Mouse (Mus musculus): ENCODE measurements around the gene Ftsj3. TPM values are rescaled to one million over a fixed set of nuclear protein-coding genes. Genes with fewer than 3 reads are reported as not detected.
A peak's percentile ranks its signal among the peaks of the same experiment; 100 is the strongest.

Ftsj3 gene
- polyA plus RNA-seq, 1 experiment: 48.7 TPM

DNA sequence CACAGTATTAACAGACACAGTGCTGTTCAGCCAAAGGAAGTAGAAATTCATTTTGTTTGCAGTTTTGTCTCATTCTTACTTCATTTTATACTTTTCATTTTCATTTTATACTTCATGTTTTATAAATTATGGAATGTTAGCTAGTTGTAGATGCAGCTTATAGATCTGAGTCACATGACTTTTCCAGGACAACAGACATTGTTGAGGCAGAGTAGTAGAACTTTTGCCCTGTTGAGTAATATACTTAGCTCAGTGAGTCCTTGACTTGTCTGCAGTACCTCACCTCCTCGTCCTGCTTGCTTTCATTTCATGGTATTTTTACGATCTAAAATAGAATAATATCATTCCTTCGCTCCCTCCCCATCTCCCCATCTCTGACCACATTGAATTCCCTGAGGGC, 35.3 kb downstream of the Ftsj3 start:
- no peak overlapping the region for H3ac ChIP-seq (ENCODE audit: control insufficient read depth, insufficient read length, low read depth)
- TF ChIP-seq CTCF (IDR thresholded peaks at IDR 0.05; ENCODE audit: control insufficient read depth, insufficient read depth, insufficient read length) (no peak), FOSL1 (IDR thresholded peaks at IDR 0.05; ENCODE audit: insufficient read depth, low read length, poor library complexity, severe bottlenecking) (no peak), USF1 (IDR thresholded peaks at IDR 0.05; ENCODE audit: low read depth) (no peak), MYOG (IDR thresholded peaks at IDR 0.05; ENCODE audit: control insufficient read depth, extremely low read depth, insufficient read length) (no peak), MYOD1 (IDR thresholded peaks at IDR 0.05; ENCODE audit: control insufficient read depth, insufficient read length, low read depth) (no peak), MAX (IDR thresholded peaks at IDR 0.05) (no peak), CEBPB (IDR thresholded peaks at IDR 0.05; ENCODE audit: low read depth) (no peak)
- H3K4me3 ChIP-seq (ENCODE audit: insufficient read depth, poor library complexity, severe bottlenecking): no peak overlapping the region
- peaks cover 82% of the 10 kb centered on the region for H3K79me3 ChIP-seq (ENCODE audit: low read depth)
- no peaks in the 10 kb centered on the region for H3K27me3 ChIP-seq (ENCODE audit: control insufficient read depth, insufficient read depth, insufficient read length)
- H3K79me2 ChIP-seq (ENCODE audit: control insufficient read depth, insufficient read depth): peaks cover 97% of the 10 kb centered on the region
- peaks cover 22% of the 10 kb centered on the region for H3K36me3 ChIP-seq (ENCODE audit: control insufficient read depth, insufficient read depth)

DNA sequence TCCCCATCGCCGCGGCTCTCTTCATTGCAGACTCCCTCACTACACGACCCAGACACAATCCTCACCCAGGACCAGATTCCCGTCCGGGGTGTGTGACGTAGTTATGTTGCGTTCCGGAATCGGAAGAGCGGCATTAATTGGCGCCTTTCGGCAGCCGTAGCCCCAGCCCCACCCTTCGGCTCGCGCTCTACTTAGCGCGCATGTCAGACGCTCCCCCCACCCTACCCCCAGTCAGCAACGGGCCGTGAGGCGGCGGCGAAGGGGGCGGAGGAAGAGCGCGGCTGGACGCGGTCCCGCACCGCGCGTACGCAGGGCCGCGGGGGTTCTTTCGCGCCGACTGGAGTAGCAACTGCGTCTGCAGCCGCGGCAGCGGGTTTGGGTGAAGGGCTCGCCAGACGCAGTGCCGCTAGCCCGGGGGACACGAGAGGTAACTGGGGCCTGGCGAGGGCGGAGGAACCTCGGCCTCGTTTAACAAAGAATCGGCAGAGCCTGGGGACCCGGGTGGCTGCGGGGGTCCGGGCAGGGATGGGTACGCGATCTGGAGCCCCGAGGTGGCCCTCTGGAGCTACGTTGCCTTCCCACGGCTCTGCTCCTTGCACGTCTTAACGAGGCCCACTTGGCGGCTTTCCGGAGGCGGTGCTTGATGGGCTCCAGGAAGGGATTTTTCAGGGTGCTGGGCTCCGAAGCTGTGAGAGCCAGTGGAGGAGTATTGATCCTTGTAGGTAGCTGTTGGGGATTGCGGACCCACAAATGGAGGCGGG, 39.0 kb downstream of the Ftsj3 start, which contains the start of gene Ddx42:
TSS of gene Ddx42 (plus strand) at position 197 of the 761 bp plus-strand sequence.
- H3K4me3 ChIP-seq (ENCODE audit: insufficient read depth, poor library complexity, severe bottlenecking): peak within 1 kb of the TSS; percentile 99
- H3ac ChIP-seq (ENCODE audit: control insufficient read depth, insufficient read length, low read depth): peak within 1 kb of the TSS; percentile 94
- H3K79me2 ChIP-seq (ENCODE audit: control insufficient read depth, insufficient read depth): peaks cover 97% of the 10 kb centered on the region
- peaks cover 85% of the 10 kb centered on the region for H3K79me3 ChIP-seq (ENCODE audit: low read depth)
- no peaks in the 10 kb centered on the region for H3K27me3 ChIP-seq (ENCODE audit: control insufficient read depth, insufficient read depth, insufficient read length)
- TF ChIP-seq MAX (IDR thresholded peaks at IDR 0.05): no peak
- TF ChIP-seq FOSL1 (IDR thresholded peaks at IDR 0.05; ENCODE audit: insufficient read depth, low read length, poor library complexity, severe bottlenecking): no peak
- TF ChIP-seq CEBPB (IDR thresholded peaks at IDR 0.05; ENCODE audit: low read depth): no peak
- TF ChIP-seq MYOG (IDR thresholded peaks at IDR 0.05; ENCODE audit: control insufficient read depth, extremely low read depth, insufficient read length): no peak
- TF ChIP-seq USF1 (IDR thresholded peaks at IDR 0.05; ENCODE audit: low read depth): no peak
- no peak for TF ChIP-seq CTCF (IDR thresholded peaks at IDR 0.05; ENCODE audit: control insufficient read depth, insufficient read depth, insufficient read length)
- peaks cover 26% of the 10 kb centered on the region for H3K36me3 ChIP-seq (ENCODE audit: control insufficient read depth, insufficient read depth)

GRCm38 (mm10) chr11:106215927-106216729, 39.8 kb downstream of the Ftsj3 start, which contains the start of gene Ccdc47:
Gene Ccdc47 (minus strand): TSS chr11:106216344.
- H3K4me3 ChIP-seq (ENCODE audit: insufficient read depth, poor library complexity, severe bottlenecking): peak within 1 kb of the TSS; percentile 99
- peaks cover 77% of the 10 kb centered on the region for H3K79me3 ChIP-seq (ENCODE audit: low read depth)
- peak; percentile 94 for TF ChIP-seq CEBPB (IDR thresholded peaks at IDR 0.05; ENCODE audit: low read depth)
- peak; percentile 96 for TF ChIP-seq MAX (IDR thresholded peaks at IDR 0.05)
- TF ChIP-seq FOSL1 (IDR thresholded peaks at IDR 0.05; ENCODE audit: insufficient read depth, low read length, poor library complexity, severe bottlenecking): no peak
- H3K36me3 ChIP-seq (ENCODE audit: control insufficient read depth, insufficient read depth): peaks cover 34% of the 10 kb centered on the region
- peak within 1 kb of the TSS; percentile 94 for H3ac ChIP-seq (ENCODE audit: control insufficient read depth, insufficient read length, low read depth)
- H3K27me3 ChIP-seq (ENCODE audit: control insufficient read depth, insufficient read depth, insufficient read length): no peaks in the 10 kb centered on the region
- peaks cover 97% of the 10 kb centered on the region for H3K79me2 ChIP-seq (ENCODE audit: control insufficient read depth, insufficient read depth)

GRCm38 (mm10) chr11:106215450-106215859, 40.4 kb downstream of the Ftsj3 start:
- Histone ChIP-seq H3K27me3 (ENCODE audit: control insufficient read depth, insufficient read depth, insufficient read length) (no peaks in the 10 kb centered on the region), H3K79me3 (ENCODE audit: low read depth) (peaks cover 72% of the 10 kb centered on the region), H3K4me3 (ENCODE audit: insufficient read depth, poor library complexity, severe bottlenecking) (peak overlapping the region; percentile 99)

GRCm38 (mm10) chr11:106214856-106215255, 41.0 kb downstream of the Ftsj3 start:
- H3K4me3 ChIP-seq (ENCODE audit: insufficient read depth, poor library complexity, severe bottlenecking): peak overlapping the region; percentile 99
- TF ChIP-seq USF1 (IDR thresholded peaks at IDR 0.05; ENCODE audit: low read depth) (no peak), MYOD1 (IDR thresholded peaks at IDR 0.05; ENCODE audit: control insufficient read depth, insufficient read length, low read depth) (no peak), CTCF (IDR thresholded peaks at IDR 0.05; ENCODE audit: control insufficient read depth, insufficient read depth, insufficient read length) (no peak), MYOG (IDR thresholded peaks at IDR 0.05; ENCODE audit: control insufficient read depth, extremely low read depth, insufficient read length) (no peak), CEBPB (IDR thresholded peaks at IDR 0.05; ENCODE audit: low read depth) (no peak), FOSL1 (IDR thresholded peaks at IDR 0.05; ENCODE audit: insufficient read depth, low read length, poor library complexity, severe bottlenecking) (no peak), MAX (IDR thresholded peaks at IDR 0.05) (no peak)
- H3ac ChIP-seq (ENCODE audit: control insufficient read depth, insufficient read length, low read depth): peak overlapping the region; percentile 48
- peaks cover 66% of the 10 kb centered on the region for H3K79me3 ChIP-seq (ENCODE audit: low read depth)
- H3K79me2 ChIP-seq (ENCODE audit: control insufficient read depth, insufficient read depth): peaks cover 85% of the 10 kb centered on the region
- H3K36me3 ChIP-seq (ENCODE audit: control insufficient read depth, insufficient read depth): peaks cover 43% of the 10 kb centered on the region
- no peaks in the 10 kb centered on the region for H3K27me3 ChIP-seq (ENCODE audit: control insufficient read depth, insufficient read depth, insufficient read length)

More at GRCm38 (mm10) chr11:106215450-106215859, 40.4 kb downstream of the Ftsj3 start:
- TF ChIP-seq MYOD1 (IDR thresholded peaks at IDR 0.05; ENCODE audit: control insufficient read depth, insufficient read length, low read depth): no peak
- peak overlapping the region; percentile 72 for H3ac ChIP-seq (ENCODE audit: control insufficient read depth, insufficient read length, low read depth)
- H3K79me2 ChIP-seq (ENCODE audit: control insufficient read depth, insufficient read depth): peaks cover 91% of the 10 kb centered on the region
- peaks cover 39% of the 10 kb centered on the region for H3K36me3 ChIP-seq (ENCODE audit: control insufficient read depth, insufficient read depth)

All from C2C12 (cell line).